In the genomic region with DNA sequence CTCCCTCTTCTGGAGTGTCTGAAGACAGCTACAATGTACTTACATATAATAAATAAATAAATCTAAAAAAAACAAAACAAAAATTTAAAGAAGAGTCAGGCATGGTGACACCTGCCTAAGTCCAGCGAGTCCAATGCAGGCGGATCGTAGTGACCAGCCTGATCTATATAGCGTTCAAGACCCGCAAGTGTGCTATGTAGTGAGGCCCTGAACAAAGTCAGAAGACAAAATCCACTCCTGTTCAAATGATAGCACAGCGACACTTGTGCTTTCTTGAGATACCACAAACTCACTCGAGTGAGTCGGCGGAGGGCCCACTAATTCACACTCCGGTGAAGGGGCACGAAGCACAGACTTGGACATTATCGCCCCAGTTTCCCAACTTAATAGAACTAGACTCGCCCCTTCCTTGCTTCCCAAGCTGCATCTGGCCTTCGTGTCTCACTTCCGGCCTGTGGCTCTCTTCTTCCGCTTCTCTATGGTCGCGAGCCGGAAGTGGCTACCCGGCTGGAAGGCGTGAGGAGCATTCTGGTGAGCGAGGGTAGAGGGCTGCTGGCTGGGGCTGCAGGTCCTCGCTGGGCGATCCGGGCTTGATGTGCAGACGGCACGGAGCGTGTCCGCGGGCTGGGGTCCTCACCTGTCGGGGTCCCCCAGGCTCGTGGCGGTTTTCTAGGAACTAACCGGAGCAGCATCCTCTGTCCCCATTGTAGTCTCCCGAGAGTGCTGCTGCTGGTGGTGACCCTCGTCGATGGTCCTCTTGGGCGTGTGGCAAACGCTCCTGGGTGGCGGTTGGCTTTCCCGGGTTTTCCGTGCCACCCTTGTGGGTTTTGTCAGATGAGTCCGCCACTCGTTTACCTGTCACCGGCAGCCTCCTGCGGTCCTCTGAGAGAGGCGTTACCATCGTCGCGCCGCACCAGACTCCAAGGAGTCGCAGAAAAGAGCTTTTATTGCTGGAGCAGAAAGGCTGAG, we compare ENCODE assay signal across 7 mouse cellular contexts. TPM values are rescaled to one million over a fixed set of nuclear protein-coding genes. Genes with fewer than 3 reads are reported as not detected.
DNase-seq lines count a peak whose midpoint lies in the region; ATAC-seq lines count a peak whose summit lies in the region.

Gene Thoc5, plus strand, starts transcription at position 473 of the 969 bp plus-strand sequence.

- no peaks in the 10 kb centered on the region for H3K36me3 ChIP-seq in embryonic facial prominence, embryonic 11.5 days (replicated peaks; ENCODE audit: control insufficient read depth, insufficient read depth, low read depth, low read length)
- peaks cover 4% of the 10 kb centered on the region; the same call in 1 of the 2 replicates for H3K36me3 ChIP-seq in limb, embryonic 11.5 days (ENCODE audit: control insufficient read depth, insufficient read depth, low read length)
- peaks cover 44% of the 10 kb centered on the region for H3K36me3 ChIP-seq in midbrain, embryonic 14.5 days (ENCODE audit: control insufficient read depth, insufficient read depth, low read length)

- peak; percentile 93 for ATAC-seq in embryonic facial prominence, embryonic 11.5 days (replicated peaks; ENCODE audit: insufficient number of reproducible peaks, low FRiP score, low TSS enrichment, low read depth)
- peak; percentile 80 for ATAC-seq in limb, embryonic 11.5 days (ENCODE audit: insufficient number of reproducible peaks, low FRiP score, low TSS enrichment, low read depth)
- ATAC-seq in midbrain, embryonic 14.5 days (ENCODE audit: low FRiP score, low TSS enrichment): peak; percentile 90

- H3K4me3 ChIP-seq in embryonic facial prominence, embryonic 11.5 days (ENCODE audit: low read depth, low read length): peak within 1 kb of the TSS; percentile 80
- H3K4me3 ChIP-seq in limb, embryonic 11.5 days (ENCODE audit: low read depth, low read length): peak within 1 kb of the TSS; percentile 88
- H3K4me3 ChIP-seq in midbrain, embryonic 14.5 days (replicated peaks; ENCODE audit: low read depth, low read length): peak within 1 kb of the TSS; percentile 70

- no peaks in the 10 kb centered on the region for H3K4me1 ChIP-seq in embryonic facial prominence, embryonic 11.5 days (ENCODE audit: control insufficient read depth, insufficient read depth, low read length)
- no peaks in the 10 kb centered on the region for H3K4me1 ChIP-seq in limb, embryonic 11.5 days (ENCODE audit: control insufficient read depth, insufficient read depth, low read length)
- peaks cover 6% of the 10 kb centered on the region for H3K4me1 ChIP-seq in midbrain, embryonic 14.5 days (ENCODE audit: control insufficient read depth, insufficient read depth, low read length)

- WGBS in embryonic facial prominence, embryonic 11.5 days: 2% methylated on average over 52 of the region's 52 CpGs
- 3% methylated on average over 52 of the region's 52 CpGs for WGBS in limb, embryonic 11.5 days
- WGBS in midbrain, embryonic 14.5 days: 2% methylated on average over 52 of the region's 52 CpGs

- no peak within 1 kb of the TSS for H3K27ac ChIP-seq in embryonic facial prominence, embryonic 11.5 days (replicated peaks; ENCODE audit: low read depth, low read length)
- H3K27ac ChIP-seq in limb, embryonic 11.5 days (replicated peaks; ENCODE audit: low read depth, low read length): no peak within 1 kb of the TSS
- peak within 1 kb of the TSS; percentile 86 for H3K27ac ChIP-seq in midbrain, embryonic 14.5 days (replicated peaks; ENCODE audit: low read depth, low read length)

- peak within 1 kb of the TSS; percentile 59 for H3K4me2 ChIP-seq in embryonic facial prominence, embryonic 11.5 days (ENCODE audit: low read depth, low read length)
- peak within 1 kb of the TSS; percentile 74 for H3K4me2 ChIP-seq in limb, embryonic 11.5 days (ENCODE audit: low read depth, severe bottlenecking)
- peak within 1 kb of the TSS; percentile 74 for H3K4me2 ChIP-seq in midbrain, embryonic 14.5 days (ENCODE audit: low read length)

- H3K27me3 ChIP-seq in embryonic facial prominence, embryonic 11.5 days (ENCODE audit: control insufficient read depth, insufficient read depth, low read length): no peaks in the 10 kb centered on the region
- H3K27me3 ChIP-seq in limb, embryonic 11.5 days (ENCODE audit: control insufficient read depth, insufficient read depth, low read length): no peaks in the 10 kb centered on the region
- H3K27me3 ChIP-seq in midbrain, embryonic 14.5 days (ENCODE audit: control insufficient read depth, insufficient read depth, low read length): no peaks in the 10 kb centered on the region

- H3K9ac ChIP-seq in embryonic facial prominence, embryonic 11.5 days (replicated peaks; ENCODE audit: low read length): peak within 1 kb of the TSS; percentile 88
- H3K9ac ChIP-seq in limb, embryonic 11.5 days (ENCODE audit: low read length): peak within 1 kb of the TSS; percentile 84
- peak within 1 kb of the TSS; percentile 74 for H3K9ac ChIP-seq in midbrain, embryonic 14.5 days (replicated peaks; ENCODE audit: low read length)

- no peaks in the 10 kb centered on the region for H3K9me3 ChIP-seq in embryonic facial prominence, embryonic 11.5 days (replicated peaks; ENCODE audit: control insufficient read depth, low read length)
- no peaks in the 10 kb centered on the region for H3K9me3 ChIP-seq in limb, embryonic 11.5 days (ENCODE audit: control insufficient read depth, low read length)
- H3K9me3 ChIP-seq in midbrain, embryonic 14.5 days (ENCODE audit: control insufficient read depth, low read length): no peaks in the 10 kb centered on the region

- DNase-seq in adrenal gland, postnatal 14 days: peak; percentile 90
- peak; percentile 89 for DNase-seq in embryonic facial prominence, embryonic 11.5 days (ENCODE audit: low spot score)
- DNase-seq in heart, adult 11 months: peak; percentile 98
- DNase-seq in kidney, adult 18-20 months: peak; percentile 83
- peak; percentile 87 for DNase-seq in limb, embryonic 11.5 days (ENCODE audit: low spot score)
- DNase-seq in midbrain, embryonic 14.5 days: peak; percentile 92
- peak; percentile 63 to 69 for DNase-seq in spleen, adult 18-20 months

RNA-seq across cellular contexts. Expression of gene Thoc5, which starts in this region (rescaled TPM):
- 29.9 and 34.6 TPM in 2 replicates for total RNA-seq in adrenal gland, postnatal 14 days (2021)
- polyA plus RNA-seq in embryonic facial prominence, embryonic 11.5 days (2014; fragmentation: Nextera tagmentation; extraction: Ambion mirVana): 55.0 and 56.1 TPM in 2 replicates
- polyA plus RNA-seq in limb, embryonic 11.5 days (2014; fragmentation: Nextera tagmentation; extraction: Ambion mirVana): 48.8 and 50.6 TPM in 2 replicates
- polyA plus RNA-seq in midbrain, embryonic 14.5 days (2014; fragmentation: Nextera tagmentation; extraction: Ambion mirVana): 60.4 and 66.9 TPM in 2 replicates
